Mouse (Mus musculus) right cerebral cortex, adult 2 months (tissue): ENCODE data around the gene Pkd1.

Source experiments
- DNase-seq, 2 experiments: peaks; one replicate each; pipeline ENCODE4 v3.0.0; 2021 to 2022; ENCODE audit warnings: low spot score in 2 of 2

Pkd1 gene

GRCm38 (mm10) chr17:24644030-24644715 lies 94.5 kb downstream of the Pkd1 start:
- DNase-seq = no peak

- no peak for DNase-seq
These were observed 95.5 kb downstream of the Pkd1 start for GRCm38 (mm10) chr17:24644875-24645721.

- DNase-seq = no peak
These were observed 96.3 kb downstream of the Pkd1 start for GRCm38 (mm10) chr17:24645916-24646315.
